Mouse (Mus musculus) E14TG2a.4 (cell line): Measurements from ENCODE around the gene Oxa1l.
A peak's percentile ranks its signal among the peaks of the same experiment; 100 is the strongest.
"Not testable (repeated sequence)": the region's sequence is repeated elsewhere in the genome, so short reads cannot be mapped to it uniquely, and the experiment has no call there.

Experiments
- CTCF ChIP-seq: conservative IDR thresholded peaks from 2 replicates; pipeline ENCODE4 v1.5.1; 2014; ENCODE audit warnings: low read length
- NANOG ChIP-seq: IDR thresholded peaks from 2 replicates; pipeline ENCODE4 v1.6.1; 2014; ENCODE audit warnings: borderline replicate concordance, low read length, mixed read lengths
- POU5F1 ChIP-seq: IDR thresholded peaks from 2 replicates; pipeline ENCODE4 v1.6.1; 2014; ENCODE audit warnings: low read length, borderline replicate concordance

GRCm38 (mm10) chr14:54341807-54342206 lies 18.8 kb upstream of the Oxa1l start:
- TF ChIP-seq CTCF, POU5F1: not testable (repeated sequence)
- TF ChIP-seq NANOG = peak; percentile 55; the same call in 1 of the 2 replicates
